Mouse (Mus musculus) naive thymus-derived CD4-positive, alpha-beta T cell, adult 5 months (primary cell): Measurements from ENCODE around the gene Olfr684. TPM values are rescaled to one million over a fixed set of nuclear protein-coding genes. Genes with fewer than 3 reads are reported as not detected.

Experiments
- polyA plus RNA-seq: library from polyadenylated mRNA; unstranded; fragments of 100-300 nt; shearing (Covaris generic); gene quantifications from one replicate; pipeline ENCODE4 v1.2.1, GENCODE M21; 2017

The Olfr684 gene
- polyA plus RNA-seq = not detected

DNA sequence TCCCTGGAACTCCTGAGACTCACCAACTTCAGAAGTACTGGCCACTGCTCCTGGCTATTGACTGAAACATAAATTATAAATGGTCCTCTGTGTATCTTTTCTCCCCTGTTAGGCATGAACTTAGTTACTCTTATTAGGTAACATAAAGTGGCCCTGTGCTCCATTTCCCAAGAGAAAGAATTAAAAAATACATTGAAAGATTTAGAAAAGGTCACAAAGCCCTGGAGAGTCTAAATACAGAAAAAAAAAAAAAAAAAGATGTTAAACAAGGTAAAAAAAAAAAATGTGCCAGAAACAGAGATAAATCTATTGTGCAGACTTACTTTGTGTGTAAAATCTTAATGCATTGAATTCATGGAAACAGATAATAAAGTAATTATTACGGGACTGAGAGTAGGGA is at the start of gene Olfr684:
Olfr684 (minus strand) TSS at position 101 of the 400 bp plus-strand sequence.

DNA sequence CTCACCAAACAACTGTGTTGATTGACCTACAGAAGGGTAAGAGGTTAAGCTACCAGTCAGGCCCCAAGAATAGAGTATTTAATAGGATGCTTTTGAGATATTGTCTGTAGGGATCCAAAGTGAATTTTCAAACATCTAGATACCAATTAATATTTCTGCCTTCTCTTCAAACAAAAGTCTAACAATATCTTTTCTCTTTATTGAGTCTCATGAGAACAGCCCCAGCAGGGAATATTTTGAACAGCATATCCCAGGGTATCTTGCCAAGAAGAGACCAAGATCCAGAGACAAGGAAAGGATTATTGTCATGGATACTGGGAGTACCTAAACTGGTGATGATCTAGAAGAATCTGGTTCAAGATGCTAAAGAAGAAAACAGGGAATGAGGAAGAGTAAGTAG is 43.9 kb upstream of the Olfr684 start, which contains the start of gene Olfr686:
Olfr686 (minus strand) TSS at position 101 of the 400 bp plus-strand sequence.

DNA sequence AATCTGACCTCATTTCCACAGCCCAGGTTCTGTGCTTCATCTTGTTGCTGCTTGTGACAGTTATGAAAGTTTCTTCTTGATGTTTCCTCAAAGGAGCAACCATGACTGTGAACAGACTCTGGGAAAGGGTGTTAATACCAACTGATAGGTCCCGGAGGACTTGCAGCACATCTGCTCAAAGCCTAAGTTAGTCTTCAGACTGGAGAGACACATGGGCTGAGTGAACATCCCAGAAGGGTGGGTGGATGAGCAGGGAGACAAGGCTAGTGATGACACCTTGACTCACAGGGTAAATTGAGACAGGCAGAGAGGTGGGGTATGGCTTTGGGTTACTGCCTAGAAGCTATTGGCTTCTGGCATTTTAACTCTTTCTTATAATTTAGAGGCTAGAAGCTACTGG is 22.5 kb upstream of the Olfr684 start, which contains the start of gene Olfr685:
Olfr685 (minus strand) TSS at position 101 of the 400 bp plus-strand sequence.

DNA sequence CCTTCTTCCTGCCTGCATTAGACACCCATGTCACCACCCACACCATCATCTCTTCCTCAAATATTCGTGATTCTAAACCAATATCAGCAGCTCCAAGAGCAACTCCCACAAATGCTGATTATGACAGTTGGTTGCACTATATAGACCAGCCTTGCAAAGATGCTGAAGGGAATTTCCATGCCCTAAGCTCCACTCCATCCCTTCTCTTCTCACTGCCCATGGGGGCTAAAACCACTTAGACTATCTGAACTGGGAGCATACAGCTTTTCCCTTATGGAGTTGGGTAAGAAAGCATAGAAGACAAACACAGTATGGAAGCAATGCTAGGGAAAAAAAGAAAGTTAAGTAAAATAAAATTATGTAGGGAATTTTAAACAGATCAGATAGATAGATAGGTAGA is 16.5 kb downstream of the Olfr684 start, which contains the start of gene Olfr683:
Olfr683 (minus strand) TSS at position 101 of the 400 bp plus-strand sequence.

DNA sequence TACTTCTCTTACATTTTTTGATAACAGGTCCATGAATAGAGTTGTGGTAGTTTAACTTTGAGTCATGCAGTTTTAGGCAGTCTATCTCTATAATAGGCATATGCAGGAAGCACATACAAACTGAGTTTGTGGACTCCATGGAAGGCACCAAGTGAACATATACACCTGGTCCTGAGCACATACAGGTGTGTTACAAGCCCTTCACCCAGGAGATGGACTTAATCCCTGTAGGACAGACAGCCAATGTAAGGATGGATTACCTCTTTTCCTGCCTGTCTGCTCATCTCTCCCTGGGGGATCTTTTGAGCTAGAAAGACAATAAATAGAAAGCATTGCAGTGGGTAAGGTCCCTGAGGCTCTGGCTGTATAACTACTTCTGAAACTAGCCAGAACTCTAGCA is 46.9 kb downstream of the Olfr684 start, which contains the start of gene Olfr681:
Olfr681 (plus strand) TSS at position 301 of the 400 bp plus-strand sequence.

Other genes with a start within 250 kb of the Olfr684 start
- not detected for gene Olfr667, start 242.2 kb downstream of the Olfr684 start, polyA plus RNA-seq
- not detected for gene Olfr668, start 235.6 kb downstream of the Olfr684 start, polyA plus RNA-seq
- not detected for gene Olfr669, start 229.4 kb downstream of the Olfr684 start, polyA plus RNA-seq
- gene Olfr670, start 201.0 kb downstream of the Olfr684 start, polyA plus RNA-seq = not detected
- gene Olfr671, start 184.5 kb downstream of the Olfr684 start, polyA plus RNA-seq = 0.17 TPM
- not detected for gene Olfr672, start 161.6 kb downstream of the Olfr684 start, polyA plus RNA-seq
- not detected for gene Olfr675, start 135.2 kb downstream of the Olfr684 start, polyA plus RNA-seq
- gene Olfr676, start 131.0 kb downstream of the Olfr684 start, polyA plus RNA-seq = not detected
- not detected for gene Olfr677, start 112.3 kb downstream of the Olfr684 start, polyA plus RNA-seq
- not detected for gene Olfr678, start 99.2 kb downstream of the Olfr684 start, polyA plus RNA-seq
- not detected for gene Olfr679, start 82.4 kb downstream of the Olfr684 start, polyA plus RNA-seq
- not detected for gene Olfr680-ps1, start 70.8 kb downstream of the Olfr684 start, polyA plus RNA-seq
- gene Olfr681, start 46.8 kb downstream of the Olfr684 start, polyA plus RNA-seq = not detected
- not detected for gene Olfr683, start 16.6 kb downstream of the Olfr684 start, polyA plus RNA-seq
- gene Olfr685, start 22.4 kb upstream of the Olfr684 start, polyA plus RNA-seq = not detected
- not detected for gene Olfr686, start 43.8 kb upstream of the Olfr684 start, polyA plus RNA-seq
- not detected for gene Olfr688, start 124.4 kb upstream of the Olfr684 start, polyA plus RNA-seq
- 0.06 TPM for gene Olfr689, start 147.5 kb upstream of the Olfr684 start, polyA plus RNA-seq
- not detected for gene Olfr690, start 170.5 kb upstream of the Olfr684 start, polyA plus RNA-seq
- gene Olfr691, start 178.6 kb upstream of the Olfr684 start, polyA plus RNA-seq = not detected
- gene Olfr692, start 204.6 kb upstream of the Olfr684 start, polyA plus RNA-seq = not detected
- not detected for gene Gm5901, start 211.4 kb upstream of the Olfr684 start, polyA plus RNA-seq
- gene Fam160a2, start 236.4 kb upstream of the Olfr684 start, polyA plus RNA-seq = 32.2 TPM
- not detected for gene Cnga4, start 240.9 kb upstream of the Olfr684 start, polyA plus RNA-seq